In the genomic region with DNA sequence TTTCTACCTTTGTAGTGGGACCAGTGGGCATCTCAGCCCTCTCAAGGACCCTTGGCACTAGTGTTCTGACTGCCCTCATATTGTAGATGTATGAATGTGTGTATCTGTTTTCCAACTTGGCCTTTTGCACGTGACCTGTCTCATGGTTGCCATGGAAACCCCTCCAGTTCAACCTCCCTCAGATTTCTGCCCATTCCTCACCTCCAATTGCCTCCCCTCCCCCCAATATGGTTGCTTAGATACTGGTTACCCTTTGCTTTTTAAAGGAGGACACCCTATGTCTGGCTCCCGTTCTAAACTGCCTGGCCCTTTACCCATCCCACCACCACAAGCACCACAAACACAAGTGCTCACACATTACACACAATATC, we compare ENCODE assay signal across 9 mouse cellular contexts. TPM values are rescaled to one million over a fixed set of nuclear protein-coding genes. Genes with fewer than 3 reads are reported as not detected.
A peak's percentile ranks its signal among the peaks of the same experiment; 100 is the strongest.
DNase-seq lines count a peak whose midpoint lies in the region; ATAC-seq lines count a peak whose summit lies in the region.
"Had no signal": no experiment of that assay in that cellular context is flagged by ENCODE, and none has a peak within 500 bp of the region (broad histone marks: within the 10 kb centered on the region; RNA-seq: fewer than 3 reads in every experiment).

No protein-coding gene starts in this region.

- peaks cover 50% of the 10 kb centered on the region for H3K27me3 ChIP-seq in liver, embryonic 13.5 days
- peaks cover 59% of the 10 kb centered on the region for H3K27me3 ChIP-seq in liver, embryonic 12.5 days (replicated peaks)
- 0 out of 2 replicates have a peak, but pooled peaks cover 3% of the 10 kb centered on the region for H3K27me3 ChIP-seq in forebrain, embryonic 12.5 days
- H3K27me3 ChIP-seq in limb, embryonic 10.5 days (ENCODE audit: low read depth, poor library complexity, severe bottlenecking): peaks cover 18% of the 10 kb centered on the region; the same call in 1 of the 2 replicates
- H3K27me3 ChIP-seq in stomach, embryonic 14.5 days (ENCODE audit: control insufficient read depth, insufficient read depth, low read length): no peaks in the 10 kb centered on the region

- no peaks in the 10 kb centered on the region for H3K36me3 ChIP-seq in liver, embryonic 13.5 days
- no peaks in the 10 kb centered on the region for H3K36me3 ChIP-seq in liver, embryonic 12.5 days
- H3K36me3 ChIP-seq in forebrain, embryonic 12.5 days (replicated peaks): peaks cover 21% of the 10 kb centered on the region
- peaks cover 24% of the 10 kb centered on the region for H3K36me3 ChIP-seq in limb, embryonic 10.5 days
- no peaks in the 10 kb centered on the region for H3K36me3 ChIP-seq in stomach, embryonic 14.5 days (ENCODE audit: control insufficient read depth, insufficient read depth, low read length)

- no peaks in the 10 kb centered on the region for H3K4me1 ChIP-seq in liver, embryonic 13.5 days (replicated peaks)
- H3K4me1 ChIP-seq in liver, embryonic 12.5 days: no peaks in the 10 kb centered on the region
- peaks cover 23% of the 10 kb centered on the region for H3K4me1 ChIP-seq in forebrain, embryonic 12.5 days
- peaks cover 40% of the 10 kb centered on the region for H3K4me1 ChIP-seq in limb, embryonic 10.5 days
- H3K4me1 ChIP-seq in stomach, embryonic 14.5 days (ENCODE audit: control insufficient read depth, insufficient read depth, low read length): no peaks in the 10 kb centered on the region

- no peak overlapping the region for H3K9ac ChIP-seq in liver, embryonic 13.5 days
- no peak overlapping the region for H3K9ac ChIP-seq in liver, embryonic 12.5 days
- peak overlapping the region; percentile 86 for H3K9ac ChIP-seq in forebrain, embryonic 12.5 days
- H3K9ac ChIP-seq in stomach, embryonic 14.5 days (replicated peaks; ENCODE audit: low read depth, low read length): peak overlapping the region; percentile 26; the same call in 1 of the 2 replicates

- no peak for DNase-seq in liver, embryonic 13.5 days
- no peak for DNase-seq in limb, embryonic 10.5 days (ENCODE audit: low spot score)
- DNase-seq in gastrocnemius, adult 8-10 months (ENCODE audit: low spot score in 2 of 2): no peak
- DNase-seq: lung, postnatal 14 days; thymus, postnatal 4 days had no signal

- H3K9me3 ChIP-seq in liver, embryonic 13.5 days (replicated peaks): no peaks in the 10 kb centered on the region
- H3K9me3 ChIP-seq in liver, embryonic 12.5 days (replicated peaks): no peaks in the 10 kb centered on the region
- H3K9me3 ChIP-seq in forebrain, embryonic 12.5 days: no peaks in the 10 kb centered on the region
- H3K9me3 ChIP-seq in limb, embryonic 10.5 days (replicated peaks): no peaks in the 10 kb centered on the region
- no peaks in the 10 kb centered on the region for H3K9me3 ChIP-seq in stomach, embryonic 14.5 days (ENCODE audit: control insufficient read depth, low read depth, low read length)

- no peak overlapping the region for H3K4me3 ChIP-seq in liver, embryonic 13.5 days (replicated peaks)
- H3K4me3 ChIP-seq in liver, embryonic 12.5 days: no peak overlapping the region
- peak overlapping the region; percentile 69 for H3K4me3 ChIP-seq in forebrain, embryonic 12.5 days (replicated peaks)
- H3K4me3 ChIP-seq in limb, embryonic 10.5 days: peak overlapping the region; percentile 75
- H3K4me3 ChIP-seq in stomach, embryonic 14.5 days (ENCODE audit: low read depth, low read length): peak overlapping the region; percentile 40; the same call in 1 of the 2 replicates

- no peak overlapping the region for H3K27ac ChIP-seq in liver, embryonic 13.5 days
- no peak overlapping the region for H3K27ac ChIP-seq in liver, embryonic 12.5 days
- H3K27ac ChIP-seq in forebrain, embryonic 12.5 days: peak overlapping the region; percentile 83
- H3K27ac ChIP-seq in limb, embryonic 10.5 days: peak overlapping the region; percentile 90
- no peak overlapping the region for H3K27ac ChIP-seq in stomach, embryonic 14.5 days (ENCODE audit: low read length)

- no peak for ATAC-seq in liver, embryonic 13.5 days (ENCODE audit: low read depth)
- ATAC-seq in liver, embryonic 12.5 days: no peak
- peak; percentile 65 for ATAC-seq in forebrain, embryonic 12.5 days (ENCODE audit: low FRiP score)
- ATAC-seq in stomach, embryonic 14.5 days (ENCODE audit: insufficient number of reproducible peaks, insufficient read depth, low FRiP score, low read depth): no peak
- no peak for ATAC-seq in CD4-positive, CD25-positive, alpha-beta regulatory T cell, adult 4 months

- 32% methylated on average over 2 of the region's 2 CpGs for WGBS in liver, embryonic 13.5 days (ENCODE audit: insufficient replicate concordance)
- WGBS in liver, embryonic 12.5 days (ENCODE audit: insufficient replicate concordance): 53% methylated on average over 2 of the region's 2 CpGs
- 4% methylated on average over 2 of the region's 2 CpGs for WGBS in forebrain, embryonic 12.5 days
- WGBS in limb, embryonic 10.5 days: 33% methylated on average over 2 of the region's 2 CpGs
- WGBS in stomach, embryonic 14.5 days: 31% methylated on average over 2 of the region's 2 CpGs

- 0 out of 2 replicates have a peak overlapping the region, but pooled peaks have one; percentile 57 for H3K4me2 ChIP-seq in liver, embryonic 13.5 days
- H3K4me2 ChIP-seq in liver, embryonic 12.5 days: no peak overlapping the region; the same call in 1 of the 2 replicates
- peak overlapping the region; percentile 74 for H3K4me2 ChIP-seq in forebrain, embryonic 12.5 days
- H3K4me2 ChIP-seq in stomach, embryonic 14.5 days (replicated peaks; ENCODE audit: low read depth, low read length): peak overlapping the region; percentile 56

RNA-seq across cellular contexts. Expression of a gene that starts 1.3 kb away (rescaled TPM):
- polyA plus RNA-seq in liver, embryonic 13.5 days (2015; fragmentation: Nextera tagmentation; extraction: Ambion mirVana): 2.6 and 2.7 TPM in 2 replicates
- 5.0 and 5.2 TPM in 2 replicates for polyA plus RNA-seq in liver, embryonic 12.5 days (2016; fragmentation: Nextera tagmentation; extraction: Ambion mirVana)
- polyA plus RNA-seq in forebrain, embryonic 12.5 days (2016; fragmentation: Nextera tagmentation; extraction: Ambion mirVana): 206 TPM in 2 replicates
- polyA plus RNA-seq in limb, embryonic 10.5 days (2016; fragmentation: Nextera tagmentation; extraction: Ambion mirVana): 97.6 and 110 TPM in 2 replicates
- polyA plus RNA-seq in stomach, embryonic 14.5 days (2014; fragmentation: Nextera tagmentation; extraction: Ambion mirVana): 61.4 and 63.5 TPM in 2 replicates
- total RNA-seq in gastrocnemius, adult 8-10 months (2022): 10 to 100 TPM; 42.6 to 50.9 (median 47.3) TPM
- polyA plus RNA-seq in CD4-positive, CD25-positive, alpha-beta regulatory T cell, adult 4 months (2017; shearing (Covaris generic)): not detected

RNA-seq across cellular contexts. Expression of a gene that starts 28.1 kb away (rescaled TPM):
- polyA plus RNA-seq in liver, embryonic 13.5 days (2015; fragmentation: Nextera tagmentation; extraction: Ambion mirVana): 0.61 and 0.65 TPM in 2 replicates
- 1.2 and 1.5 TPM in 2 replicates for polyA plus RNA-seq in liver, embryonic 12.5 days (2016; fragmentation: Nextera tagmentation; extraction: Ambion mirVana)
- 2.0 and 2.3 TPM in 2 replicates for polyA plus RNA-seq in forebrain, embryonic 12.5 days (2016; fragmentation: Nextera tagmentation; extraction: Ambion mirVana)
- polyA plus RNA-seq in limb, embryonic 10.5 days (2016; fragmentation: Nextera tagmentation; extraction: Ambion mirVana): 0.69 and 0.84 TPM in 2 replicates
- polyA plus RNA-seq in stomach, embryonic 14.5 days (2014; fragmentation: Nextera tagmentation; extraction: Ambion mirVana): 4.4 and 5.3 TPM in 2 replicates
- total RNA-seq in gastrocnemius, adult 8-10 months (2022): 1 to 10 TPM in 2 of 4 experiments, under 1 TPM in 1, not detected in 1; 0.88 to 3.6 (median 1.7) TPM
- polyA plus RNA-seq in CD4-positive, CD25-positive, alpha-beta regulatory T cell, adult 4 months (2017; shearing (Covaris generic)): not detected

RNA-seq across cellular contexts. Expression of a gene that starts 52.4 kb away (rescaled TPM):
- polyA plus RNA-seq in liver, embryonic 13.5 days (2015; fragmentation: Nextera tagmentation; extraction: Ambion mirVana): not detected in 2 replicates
- not detected in 2 replicates for polyA plus RNA-seq in liver, embryonic 12.5 days (2016; fragmentation: Nextera tagmentation; extraction: Ambion mirVana)
- 0.08 TPM in 1 of 2 replicates, not detected in the other for polyA plus RNA-seq in forebrain, embryonic 12.5 days (2016; fragmentation: Nextera tagmentation; extraction: Ambion mirVana)
- 0.51 and 0.95 TPM in 2 replicates for polyA plus RNA-seq in limb, embryonic 10.5 days (2016; fragmentation: Nextera tagmentation; extraction: Ambion mirVana)
- polyA plus RNA-seq in stomach, embryonic 14.5 days (2014; fragmentation: Nextera tagmentation; extraction: Ambion mirVana): 3.3 and 4.0 TPM in 2 replicates
- 1 to 10 TPM in 1 of 4 experiments, under 1 TPM in 3; 0.16 to 1.3 (median 0.50) TPM for total RNA-seq in gastrocnemius, adult 8-10 months (2022)
- polyA plus RNA-seq in CD4-positive, CD25-positive, alpha-beta regulatory T cell, adult 4 months (2017; shearing (Covaris generic)): 1 to 10 TPM; 5.2 to 7.1 TPM

RNA-seq across cellular contexts. Expression of a gene that starts 55.1 kb away (rescaled TPM):
- polyA plus RNA-seq in liver, embryonic 13.5 days (2015; fragmentation: Nextera tagmentation; extraction: Ambion mirVana): 0.02 TPM in 1 of 2 replicates, not detected in the other
- polyA plus RNA-seq in liver, embryonic 12.5 days (2016; fragmentation: Nextera tagmentation; extraction: Ambion mirVana): not detected in 2 replicates
- polyA plus RNA-seq in forebrain, embryonic 12.5 days (2016; fragmentation: Nextera tagmentation; extraction: Ambion mirVana): 7.0 and 8.9 TPM in 2 replicates
- polyA plus RNA-seq in limb, embryonic 10.5 days (2016; fragmentation: Nextera tagmentation; extraction: Ambion mirVana): 0.15 and 0.30 TPM in 2 replicates
- polyA plus RNA-seq in stomach, embryonic 14.5 days (2014; fragmentation: Nextera tagmentation; extraction: Ambion mirVana): 0.06 TPM in 1 of 2 replicates, not detected in the other
- total RNA-seq in gastrocnemius, adult 8-10 months (2022): not detected
- polyA plus RNA-seq in CD4-positive, CD25-positive, alpha-beta regulatory T cell, adult 4 months (2017; shearing (Covaris generic)): not detected

Comparison
In these comparisons a context has a peak if more than half of its experiments do, and no peak if none do; other contexts are left out.
1. H3K27ac ChIP-seq: peak in forebrain, embryonic 12.5 days (single experiment) and limb, embryonic 10.5 days (single experiment); none in liver, embryonic 13.5 days (single experiment), liver, embryonic 12.5 days (single experiment) and stomach, embryonic 14.5 days (single experiment).
2. H3K4me3 ChIP-seq: peak in forebrain, embryonic 12.5 days (single experiment), limb, embryonic 10.5 days (single experiment) and stomach, embryonic 14.5 days (single experiment); none in liver, embryonic 13.5 days (single experiment) and liver, embryonic 12.5 days (single experiment).
3. H3K9ac ChIP-seq: peak in forebrain, embryonic 12.5 days (single experiment) and stomach, embryonic 14.5 days (single experiment); none in liver, embryonic 13.5 days (single experiment) and liver, embryonic 12.5 days (single experiment).
4. RNA of a gene that starts 1.3 kb away (polyA plus RNA-seq): 206 TPM in forebrain, embryonic 12.5 days, 97.6 to 110 TPM in limb, embryonic 10.5 days and 61.4 to 63.5 TPM in stomach, embryonic 14.5 days; 5.0 to 5.2 TPM in liver, embryonic 12.5 days, 2.6 to 2.7 TPM in liver, embryonic 13.5 days and not detected in CD4-positive, CD25-positive, alpha-beta regulatory T cell, adult 4 months; every median in the first group is over 10 times any median in the second.